Mouse (Mus musculus) megakaryocyte progenitor cell, adult 5-6 weeks (primary cell): Measurements from ENCODE around the gene Irs1. TPM values are rescaled to one million over a fixed set of nuclear protein-coding genes. Genes with fewer than 3 reads are reported as not detected.

Experiments
- ATAC-seq: replicated peaks from 2 replicates; pipeline ENCODE4 v1.8.0; 2016; ENCODE audit warnings: mild to moderate bottlenecking, moderate TSS enrichment, inconsistent platforms; ENCODE audit not compliant: poor library complexity
- total RNA-seq, 2 experiments: library from RNA; stranded (forward) in 1 of 2; stranded (reverse) in 1 of 2; fragments of 157-497, 149-512 nt in 1 of 2; fragments of 200-1000 nt in 1 of 2; gene quantifications; 2 replicates each; pipeline versions ENCODE4 v1.2.3 to v1.2.4; 2015 to 2017

The Irs1 gene
- total RNA-seq, 2 experiments from 2014 or later = not detected

- ATAC-seq = no peak
Measured at GRCm38 (mm10) chr1:82289116-82289989, 1.9 kb downstream of the Irs1 start.

- ATAC-seq = no peak
Measured at GRCm38 (mm10) chr1:82288421-82288990, 2.7 kb downstream of the Irs1 start.

- no peak for ATAC-seq
Measured at GRCm38 (mm10) chr1:82287776-82288325, 3.4 kb downstream of the Irs1 start.

DNA sequence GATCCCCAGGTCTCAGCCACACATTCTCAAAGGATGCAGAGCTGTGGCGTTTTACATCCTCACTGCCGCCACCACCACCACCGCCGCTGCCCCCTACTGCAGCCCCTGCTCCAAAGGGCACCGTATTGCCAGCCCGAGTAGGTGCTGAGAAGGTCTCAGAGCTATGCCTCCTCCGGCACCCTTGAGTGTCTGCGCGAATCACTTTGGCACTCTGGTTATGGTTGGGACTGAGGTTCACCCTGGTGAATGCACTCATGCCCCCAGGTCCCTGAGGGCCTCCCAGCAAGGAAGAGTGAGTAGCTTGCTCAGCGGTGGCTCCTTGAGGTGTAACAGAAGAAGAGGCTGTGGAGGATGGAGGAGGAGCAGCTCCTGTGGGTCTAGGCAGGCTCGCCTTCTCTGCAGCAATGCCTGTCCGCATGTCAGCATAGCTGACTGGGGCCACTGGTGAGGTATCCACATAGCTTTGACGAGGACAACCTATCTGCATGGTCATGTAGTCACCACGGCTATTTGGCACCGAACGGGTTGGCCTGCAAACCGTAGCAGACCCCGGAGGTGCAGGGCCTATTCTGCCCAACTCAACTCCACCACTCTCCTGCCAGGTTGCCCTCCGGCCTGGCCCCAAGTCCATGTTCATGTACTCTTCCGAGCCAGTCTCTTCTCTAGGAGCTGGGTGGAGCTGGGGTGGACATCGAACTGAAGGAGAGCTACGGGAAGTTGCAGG is 4.0 kb downstream of the Irs1 start:
- ATAC-seq = no peak

DNA sequence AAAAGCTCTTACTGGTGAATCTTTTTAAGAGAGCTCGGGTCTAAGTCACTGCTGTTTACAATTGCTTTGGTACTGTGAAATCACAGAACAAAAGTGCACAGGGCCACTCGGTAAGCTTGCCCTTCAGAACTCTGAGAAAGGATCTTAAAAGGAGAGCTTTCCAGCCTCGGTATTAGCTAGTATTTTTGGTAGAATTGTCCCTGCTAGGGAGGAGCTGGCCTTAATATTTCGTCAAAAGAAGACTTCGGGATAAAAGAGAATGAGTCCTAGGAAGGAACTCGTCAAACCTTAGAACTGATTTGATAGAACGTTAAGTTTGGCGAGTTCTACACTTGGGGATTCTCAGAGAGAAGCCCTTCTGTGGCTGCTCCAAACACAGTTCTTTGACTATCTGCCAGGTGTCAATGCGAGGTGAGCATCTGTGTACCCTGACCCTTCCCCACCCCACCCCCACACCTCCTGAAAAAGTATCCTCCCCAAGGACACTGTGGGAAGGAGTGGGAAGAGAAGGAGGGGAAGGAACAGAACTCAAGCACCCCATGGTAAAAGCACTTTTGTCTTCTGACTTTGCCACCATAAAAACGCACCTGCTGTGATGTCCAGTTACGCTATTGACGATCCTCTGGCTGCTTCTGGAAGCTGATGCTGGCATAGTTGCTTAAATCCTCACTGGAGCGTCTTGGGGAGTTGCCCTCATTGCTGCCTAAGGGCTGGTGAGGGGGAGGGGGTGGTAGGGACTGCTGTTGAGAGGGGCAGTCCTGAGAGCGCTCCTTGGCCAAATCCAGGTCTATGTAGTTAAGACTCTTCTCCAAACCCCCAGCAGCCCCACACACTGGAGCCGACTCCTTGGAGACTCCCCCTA is 4.8 kb downstream of the Irs1 start:
- no peak for ATAC-seq

GRCm38 (mm10) chr1:82285461-82286189 is 5.6 kb downstream of the Irs1 start:
- ATAC-seq = no peak

DNA sequence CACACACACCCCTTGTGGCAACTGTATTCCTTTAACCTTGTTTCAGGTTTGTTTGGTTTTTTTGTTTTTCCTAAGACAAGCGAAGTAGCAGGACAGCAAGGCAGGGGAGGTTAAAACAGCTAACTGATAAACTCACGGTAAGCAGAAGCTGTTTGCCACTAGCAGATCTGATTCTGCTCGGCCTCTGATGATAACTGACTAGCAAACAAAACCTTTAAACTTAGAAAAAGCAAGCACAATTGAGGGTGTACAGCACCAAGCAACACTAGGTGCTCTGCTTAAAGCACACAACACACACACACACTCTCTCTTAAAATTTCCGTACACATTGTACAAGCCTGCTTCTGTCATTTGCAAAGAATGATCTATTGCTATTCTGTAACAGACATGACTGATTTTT is 6.8 kb downstream of the Irs1 start:
- ATAC-seq = no peak

DNA sequence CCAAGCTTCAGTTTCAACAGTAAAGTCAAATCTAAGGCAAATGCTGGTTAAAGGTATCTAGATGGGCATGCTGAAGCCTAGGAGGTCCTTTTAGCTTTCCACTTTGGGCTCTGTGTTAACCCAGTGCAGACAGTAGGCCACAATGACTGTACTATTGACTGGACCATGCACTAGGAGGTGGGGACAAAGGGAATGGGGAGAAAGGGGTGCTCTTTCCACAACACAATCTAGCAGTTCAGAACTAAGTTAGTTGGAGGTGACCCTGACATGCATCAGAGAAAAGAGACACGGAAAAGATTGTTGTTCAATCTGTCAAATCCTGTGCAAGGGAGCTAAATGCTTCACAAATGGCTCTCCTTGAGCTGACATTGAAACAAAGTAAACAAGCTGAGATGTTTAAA is 7.3 kb downstream of the Irs1 start:
- ATAC-seq = no peak

DNA sequence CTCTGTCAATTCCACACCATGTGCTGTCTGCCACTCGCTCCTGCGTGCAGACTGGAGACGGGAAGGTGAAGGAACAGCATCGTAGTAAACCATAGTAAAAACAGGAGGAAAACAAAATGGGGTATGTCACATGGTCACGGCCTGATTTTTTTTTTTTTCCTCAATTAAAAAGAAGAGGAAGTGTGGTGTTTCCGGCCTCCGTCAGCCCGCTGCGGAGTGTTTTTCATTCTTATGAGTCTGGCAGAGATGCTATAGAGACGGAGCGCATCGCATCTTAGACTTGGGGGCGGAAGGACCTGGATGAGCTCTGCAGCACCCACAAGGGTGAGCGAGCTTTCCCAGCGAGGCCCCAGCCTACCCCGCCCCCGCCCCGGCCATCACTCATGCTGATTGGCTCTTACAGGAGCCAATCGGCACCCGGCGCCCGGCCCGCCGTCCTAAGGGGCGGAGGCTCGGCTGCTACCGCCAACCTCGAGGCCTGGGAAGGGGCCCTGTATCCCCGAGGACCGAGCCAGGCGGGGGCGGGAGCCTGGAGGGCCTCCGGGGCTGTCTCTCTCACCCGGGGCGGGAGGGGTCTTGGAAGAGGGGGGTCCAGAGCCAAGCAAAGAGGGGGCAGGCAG is 8.1 kb downstream of the Irs1 start:
- ATAC-seq = peak; percentile 95

DNA sequence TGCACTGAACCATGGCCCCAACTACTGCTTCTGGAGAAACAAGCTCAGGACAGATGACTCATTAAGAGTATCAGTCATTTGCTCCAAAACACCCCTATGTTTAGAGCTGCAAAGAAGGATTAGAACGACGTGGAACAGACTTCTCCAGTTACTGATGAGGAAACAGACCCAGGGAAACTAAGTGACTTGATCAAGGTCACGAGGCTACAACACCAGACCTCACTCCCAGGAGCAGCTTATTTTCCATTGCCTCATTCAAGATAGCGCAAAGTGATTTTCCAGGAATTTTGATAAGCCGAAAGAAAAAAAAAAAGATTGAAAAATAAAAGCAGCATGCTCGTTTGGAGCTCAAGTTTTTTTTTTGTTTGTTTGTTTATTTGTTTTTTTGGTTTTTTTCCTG is 9.4 kb downstream of the Irs1 start:
- no peak for ATAC-seq

DNA sequence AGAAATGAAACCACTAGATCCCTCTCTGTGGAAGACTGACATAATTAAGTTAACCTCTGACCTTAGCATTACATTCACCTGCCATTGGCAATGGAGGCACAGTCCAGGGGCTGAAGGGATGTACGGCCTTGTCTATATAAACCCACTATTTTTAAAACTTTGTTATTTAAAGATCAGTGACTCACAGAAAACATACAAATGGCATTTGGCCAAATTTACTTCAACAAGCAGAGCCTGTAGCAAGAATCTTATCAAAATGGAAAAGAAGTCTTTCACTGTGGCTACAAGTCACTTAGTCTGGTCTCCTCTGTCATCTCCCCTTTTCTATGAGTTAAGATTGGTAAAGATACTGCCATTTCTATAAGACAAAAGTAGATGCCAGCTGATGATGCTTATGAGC is 11.4 kb downstream of the Irs1 start:
- no peak for ATAC-seq

DNA sequence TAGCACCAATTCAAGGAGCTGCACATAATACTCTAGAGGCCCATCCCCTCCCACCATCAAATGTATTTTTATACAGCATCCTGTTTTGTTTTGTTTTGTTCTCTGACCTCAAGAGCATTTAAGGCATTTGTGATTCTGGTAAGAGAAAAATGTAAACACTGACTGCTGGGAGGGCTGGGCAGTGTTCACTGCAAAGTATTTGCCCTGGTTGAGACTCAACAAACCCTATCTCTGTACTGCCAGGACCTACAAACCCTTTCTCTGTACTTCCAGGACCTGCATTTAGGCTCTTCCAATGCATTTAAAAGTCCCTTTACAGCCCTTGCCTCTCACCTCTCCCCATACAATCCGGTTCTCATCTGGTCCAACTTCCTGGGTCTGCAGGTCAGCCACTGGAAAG is 16.9 kb downstream of the Irs1 start:
- ATAC-seq = no peak

GRCm38 (mm10) chr1:82273529-82273928 is 17.7 kb downstream of the Irs1 start:
- ATAC-seq = no peak

GRCm38 (mm10) chr1:82272231-82272630 is 19.0 kb downstream of the Irs1 start:
- no peak for ATAC-seq

GRCm38 (mm10) chr1:82267547-82267946 is 23.7 kb downstream of the Irs1 start:
- no peak for ATAC-seq

GRCm38 (mm10) chr1:82262331-82262730 is 28.9 kb downstream of the Irs1 start:
- no peak for ATAC-seq

DNA sequence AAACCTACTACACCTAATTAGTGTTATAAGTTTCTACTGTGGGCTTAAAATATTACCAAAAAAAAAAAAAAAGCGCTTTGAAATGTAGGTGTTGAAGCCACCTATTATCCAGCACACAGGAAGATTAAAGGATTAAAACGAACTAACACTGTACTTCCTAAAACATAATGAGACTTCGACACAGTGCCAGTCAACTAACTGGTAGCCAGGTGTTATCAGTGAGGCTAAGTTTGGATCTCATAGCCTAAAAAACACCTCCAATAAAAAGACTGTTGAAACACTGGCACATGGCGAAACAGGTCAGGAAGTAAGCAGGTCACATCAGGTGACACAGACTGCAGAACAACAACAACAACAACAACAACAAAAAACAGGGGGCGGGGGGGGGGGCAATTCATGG is 29.6 kb downstream of the Irs1 start:
- ATAC-seq = no peak

- no peak for ATAC-seq
Measured at GRCm38 (mm10) chr1:82261053-82261618, 30.1 kb downstream of the Irs1 start.

GRCm38 (mm10) chr1:82260055-82260454 is 31.2 kb downstream of the Irs1 start:
- ATAC-seq = no peak
